Mouse (Mus musculus) limb, embryonic 13.5 days (tissue): ENCODE measurements around the gene Pkd2. TPM values are rescaled to one million over a fixed set of nuclear protein-coding genes. Genes with fewer than 3 reads are reported as not detected.
"Not testable (repeated sequence)": the region's sequence is repeated elsewhere in the genome, so short reads cannot be mapped to it uniquely, and the experiment has no call there.

Source experiments
- ATAC-seq: fragments of 200-750 bp; cut with Nextera tagmentation; 2 replicates; pipeline ENCODE4 v1.8.0; 2017; ENCODE audit warnings: low read depth, moderate number of reproducible peaks, moderate TSS enrichment; ENCODE audit not compliant: low FRiP score
- H3K27ac ChIP-seq: fragments of 300-500 bp; sonication (generic); 2 replicates; pipeline ENCODE4 v1.5.1; 2015; ENCODE audit warnings: inconsistent platforms, mild to moderate bottlenecking, moderate library complexity
- H3K27me3 ChIP-seq: fragments of 300-500 bp; sonication (generic); 2 replicates; pipeline ENCODE4 v1.6.1; 2015; ENCODE audit warnings: mild to moderate bottlenecking, inconsistent platforms
- H3K36me3 ChIP-seq: fragments of 300-500 bp; sonication (generic); 2 replicates; pipeline ENCODE4 v1.6.1; 2015; ENCODE audit warnings: inconsistent platforms, mild to moderate bottlenecking, moderate library complexity
- H3K4me1 ChIP-seq: fragments of 300-500 bp; sonication (generic); 2 replicates; pipeline ENCODE4 v1.6.1; 2015; ENCODE audit warnings: inconsistent platforms
- H3K4me2 ChIP-seq: fragments of 300-500 bp; sonication (generic); replicated peaks from 2 replicates; pipeline ENCODE4 v1.6.1; 2015; ENCODE audit warnings: inconsistent platforms, mild to moderate bottlenecking, moderate library complexity
- H3K4me3 ChIP-seq: fragments of 300-500 bp; sonication (generic); 2 replicates; pipeline ENCODE4 v1.5.1; 2015; ENCODE audit warnings: moderate library complexity, mild to moderate bottlenecking, inconsistent platforms
- H3K9ac ChIP-seq: fragments of 300-500 bp; sonication (generic); 2 replicates; pipeline ENCODE4 v1.6.1; 2015; ENCODE audit warnings: mild to moderate bottlenecking, inconsistent platforms
- H3K9me3 ChIP-seq: fragments of 300-500 bp; sonication (generic); 2 replicates; pipeline ENCODE4 v1.6.1; 2016; ENCODE audit warnings: inconsistent platforms
- WGBS: fragments of 180-500 bp; shearing (Covaris S2); methylation state at CpG from one replicate; pipeline ENCODE4 v1.1.7; 2015; 5-methylcytosine and 5-hydroxymethylcytosine counted together
- polyA plus RNA-seq: library from polyadenylated mRNA; unstranded; fragments of >200 nt; fragmentation: Nextera tagmentation; extraction: Ambion mirVana; gene quantifications from 2 replicates; pipeline ENCODE4 v1.2.1, GENCODE M21; 2015

Gene Pkd2
- polyA plus RNA-seq, 1 experiment from 2014 or later, result 22.7 TPM

DNA sequence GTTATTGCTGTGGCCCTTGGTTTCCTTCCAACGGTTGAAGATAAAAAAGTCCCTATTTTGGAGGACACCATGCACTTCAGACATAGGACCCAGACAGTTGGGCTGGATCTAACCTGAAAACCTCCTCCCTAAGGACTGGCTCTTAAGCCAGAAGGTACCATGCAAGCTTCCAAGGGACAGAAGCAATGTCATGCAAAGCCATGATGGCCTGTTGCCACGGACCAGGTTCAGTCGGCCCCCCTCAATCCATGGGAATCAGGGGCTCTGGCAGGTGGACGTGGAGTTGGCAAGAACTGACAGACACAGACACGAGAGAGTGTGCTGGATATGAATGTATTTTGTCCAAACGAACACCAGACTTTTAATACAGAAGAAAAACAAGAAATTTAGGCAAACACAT lies 16.9 kb upstream of the Pkd2 start:
- Histone ChIP-seq H3K4me1 (no peaks in the 10 kb centered on the region), H3K4me3 (no peak overlapping the region), H3K27ac (no peak overlapping the region), H3K9ac (no peak overlapping the region), H3K9me3 (no peaks in the 10 kb centered on the region), H3K4me2 (no peak overlapping the region), H3K27me3 (peaks cover 2% of the 10 kb centered on the region; the same call in 1 of the 2 replicates), H3K36me3 (no peaks in the 10 kb centered on the region)
- WGBS, result 71% methylated on average over 6 of the region's 6 CpGs
- ATAC-seq, result no peak

DNA sequence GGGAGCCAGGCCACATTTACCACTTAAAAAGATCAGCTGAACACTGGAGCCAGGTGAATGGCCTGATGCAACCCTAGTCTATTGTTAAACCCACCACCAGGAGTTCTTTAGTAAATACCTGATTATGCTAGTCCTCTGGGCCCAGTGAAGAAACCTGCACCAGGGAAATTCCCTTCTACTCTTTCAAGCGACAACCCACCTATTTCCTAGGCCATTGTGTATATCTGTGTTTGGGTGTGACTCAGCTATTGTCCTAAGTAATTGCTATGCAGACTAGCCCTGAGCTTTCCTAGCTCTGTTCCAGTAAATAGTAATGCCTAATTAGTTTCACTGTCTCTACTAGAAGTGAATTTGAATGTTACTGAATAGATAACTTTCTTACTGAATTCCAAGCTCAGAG lies 16.4 kb upstream of the Pkd2 start:
- 87% methylated on average over 1 of the region's 1 CpGs for WGBS
- Histone ChIP-seq H3K9ac (no peak overlapping the region), H3K36me3 (no peaks in the 10 kb centered on the region), H3K27me3 (peaks cover 4% of the 10 kb centered on the region; the same call in 1 of the 2 replicates), H3K9me3 (no peaks in the 10 kb centered on the region), H3K27ac (no peak overlapping the region), H3K4me1 (no peaks in the 10 kb centered on the region), H3K4me2 (no peak overlapping the region), H3K4me3 (no peak overlapping the region)
- ATAC-seq, result no peak

DNA sequence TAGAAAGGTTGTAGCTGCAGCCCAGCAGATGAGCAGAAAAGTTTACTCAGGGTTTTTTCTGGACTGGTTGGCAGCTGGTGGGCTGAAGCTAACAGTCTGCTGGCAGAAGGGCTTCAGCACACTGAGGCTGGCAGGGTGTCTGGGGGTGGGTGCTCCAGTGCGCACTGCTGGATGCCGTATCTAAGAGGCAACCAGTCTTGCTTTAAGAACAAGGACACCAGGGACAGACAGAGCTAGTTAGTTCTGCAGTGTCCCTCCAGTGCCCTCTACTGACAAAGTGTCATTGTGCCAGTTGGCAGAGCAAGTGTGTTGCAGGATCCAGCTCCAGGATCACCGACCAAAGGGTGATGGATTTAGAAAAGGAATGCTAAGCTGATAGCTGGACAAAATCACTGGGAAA lies 13.1 kb upstream of the Pkd2 start:
- H3K27me3 ChIP-seq, result peaks cover 12% of the 10 kb centered on the region; the same call in 1 of the 2 replicates
- no peak overlapping the region for H3K27ac ChIP-seq
- H3K4me1 ChIP-seq, result peaks cover 10% of the 10 kb centered on the region
- no peaks in the 10 kb centered on the region for H3K9me3 ChIP-seq
- ATAC-seq, result peak; percentile 48; the same call in 1 of the 2 replicates
- WGBS, result 18% methylated on average over 3 of the region's 3 CpGs
- no peak overlapping the region for H3K4me2 ChIP-seq
- no peak overlapping the region for H3K9ac ChIP-seq
- no peaks in the 10 kb centered on the region for H3K36me3 ChIP-seq
- H3K4me3 ChIP-seq, result no peak overlapping the region

DNA sequence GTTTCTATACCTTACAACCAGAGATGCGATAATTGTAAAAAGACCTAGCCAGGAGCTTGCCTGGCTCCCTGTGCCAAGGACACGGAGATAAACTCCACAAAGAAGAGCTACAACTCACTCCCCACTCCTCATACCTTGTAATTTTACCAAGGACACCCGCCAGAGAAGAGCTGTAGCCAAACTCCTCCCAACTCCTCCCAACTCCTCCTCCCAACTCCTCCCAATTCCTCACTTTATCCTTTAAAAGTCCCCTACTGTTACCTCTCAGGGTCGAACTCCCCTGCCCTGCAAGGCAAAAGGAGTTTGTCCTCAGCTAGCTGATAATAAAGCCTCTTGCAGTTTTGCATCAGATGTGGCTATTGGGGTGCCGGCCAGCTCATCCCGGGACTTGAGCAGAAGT lies 10.9 kb upstream of the Pkd2 start:
- Histone ChIP-seq H3K27me3 (peaks cover 12% of the 10 kb centered on the region; the same call in 1 of the 2 replicates), H3K4me1 (peaks cover 10% of the 10 kb centered on the region)
- not testable (repeated sequence) for H3K4me2 ChIP-seq, H3K27ac ChIP-seq, H3K4me3 ChIP-seq, H3K9me3 ChIP-seq, H3K9ac ChIP-seq, H3K36me3 ChIP-seq, ATAC-seq
- 14% methylated on average over 6 of the region's 6 CpGs for WGBS

DNA sequence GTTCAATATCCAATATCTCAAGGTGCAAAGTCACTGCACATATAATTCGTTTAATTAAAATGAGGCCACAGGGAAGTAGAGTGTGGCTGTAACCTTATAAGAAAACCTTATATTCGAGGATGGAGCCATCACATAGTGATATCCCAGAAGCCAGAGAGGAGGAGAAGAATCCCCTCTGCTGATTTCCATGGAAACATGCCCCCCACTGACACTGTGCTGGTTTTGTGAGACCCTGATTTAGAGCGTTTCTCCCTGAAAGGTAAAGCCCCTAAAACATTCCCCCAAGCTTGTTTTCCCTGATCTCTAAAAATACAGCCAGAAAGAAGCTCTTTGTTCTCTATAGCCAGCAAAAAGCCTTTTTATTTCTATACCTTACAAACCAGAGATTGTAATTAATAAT lies 9.8 kb upstream of the Pkd2 start:
- Histone ChIP-seq H3K4me1 (peaks cover 18% of the 10 kb centered on the region), H3K9me3 (no peaks in the 10 kb centered on the region), H3K27me3 (peaks cover 12% of the 10 kb centered on the region; the same call in 1 of the 2 replicates), H3K9ac (no peak overlapping the region), H3K36me3 (no peaks in the 10 kb centered on the region), H3K4me2 (0 out of 2 replicates have a peak overlapping the region, but pooled peaks have one; percentile 16), H3K27ac (no peak overlapping the region), H3K4me3 (no peak overlapping the region)
- ATAC-seq, result no peak
- 42% methylated on average over 3 of the region's 3 CpGs for WGBS

DNA sequence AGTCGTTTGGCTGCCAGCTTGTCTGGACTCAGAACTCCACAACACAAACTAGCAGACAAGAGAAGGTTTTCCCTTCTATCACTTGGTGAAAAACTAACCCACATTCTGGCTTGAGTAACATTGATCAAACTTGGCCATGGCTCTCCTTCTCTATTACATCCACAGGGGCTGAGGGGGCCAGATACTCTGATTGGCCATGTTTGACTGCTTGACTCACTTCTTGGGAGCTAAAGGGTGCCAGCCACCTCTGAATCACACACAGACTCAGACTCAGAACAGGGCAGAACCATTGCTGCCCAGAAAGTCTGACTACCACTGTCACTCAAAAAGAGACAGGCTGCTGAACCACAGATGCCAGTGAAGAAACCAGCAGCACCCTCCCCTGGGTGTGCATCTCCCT lies 6.2 kb upstream of the Pkd2 start:
- H3K4me1 ChIP-seq, result peaks cover 18% of the 10 kb centered on the region
- H3K27me3 ChIP-seq, result 0 out of 2 replicates have a peak, but pooled peaks cover 8% of the 10 kb centered on the region
- H3K4me3 ChIP-seq, result no peak overlapping the region
- WGBS, result 52% methylated on average over 1 of the region's 1 CpGs
- H3K27ac ChIP-seq, result no peak overlapping the region
- ATAC-seq, result no peak
- H3K9ac ChIP-seq, result no peak overlapping the region
- H3K4me2 ChIP-seq, result no peak overlapping the region
- peaks cover 10% of the 10 kb centered on the region for H3K36me3 ChIP-seq
- peaks cover 8% of the 10 kb centered on the region for H3K9me3 ChIP-seq

DNA sequence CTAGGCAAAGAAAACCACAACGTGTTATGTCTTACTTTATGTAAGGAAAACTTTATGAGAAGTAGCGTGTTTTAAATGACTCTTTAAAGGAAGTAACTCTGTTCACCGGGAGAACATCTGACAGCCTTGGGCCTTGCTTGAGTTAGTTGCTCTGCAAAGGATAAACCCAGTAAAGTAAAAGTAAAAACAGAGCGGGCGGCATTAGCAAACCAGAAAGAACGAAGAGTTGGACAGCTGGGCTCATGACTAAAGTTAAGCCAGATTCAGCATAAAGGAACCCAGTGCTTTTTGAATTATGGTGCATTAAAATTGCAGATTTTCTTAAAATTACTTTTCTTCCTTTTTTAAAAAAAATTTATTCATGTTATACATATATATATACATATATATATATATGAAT lies 4.7 kb upstream of the Pkd2 start:
- no peak for ATAC-seq
- Histone ChIP-seq H3K4me3 (no peak overlapping the region), H3K27ac (no peak overlapping the region), H3K9ac (no peak overlapping the region), H3K9me3 (peaks cover 8% of the 10 kb centered on the region), H3K4me1 (peaks cover 21% of the 10 kb centered on the region), H3K4me2 (no peak overlapping the region), H3K27me3 (no peaks in the 10 kb centered on the region), H3K36me3 (peaks cover 10% of the 10 kb centered on the region)
- WGBS, result 62% methylated on average over 6 of the region's 6 CpGs

DNA sequence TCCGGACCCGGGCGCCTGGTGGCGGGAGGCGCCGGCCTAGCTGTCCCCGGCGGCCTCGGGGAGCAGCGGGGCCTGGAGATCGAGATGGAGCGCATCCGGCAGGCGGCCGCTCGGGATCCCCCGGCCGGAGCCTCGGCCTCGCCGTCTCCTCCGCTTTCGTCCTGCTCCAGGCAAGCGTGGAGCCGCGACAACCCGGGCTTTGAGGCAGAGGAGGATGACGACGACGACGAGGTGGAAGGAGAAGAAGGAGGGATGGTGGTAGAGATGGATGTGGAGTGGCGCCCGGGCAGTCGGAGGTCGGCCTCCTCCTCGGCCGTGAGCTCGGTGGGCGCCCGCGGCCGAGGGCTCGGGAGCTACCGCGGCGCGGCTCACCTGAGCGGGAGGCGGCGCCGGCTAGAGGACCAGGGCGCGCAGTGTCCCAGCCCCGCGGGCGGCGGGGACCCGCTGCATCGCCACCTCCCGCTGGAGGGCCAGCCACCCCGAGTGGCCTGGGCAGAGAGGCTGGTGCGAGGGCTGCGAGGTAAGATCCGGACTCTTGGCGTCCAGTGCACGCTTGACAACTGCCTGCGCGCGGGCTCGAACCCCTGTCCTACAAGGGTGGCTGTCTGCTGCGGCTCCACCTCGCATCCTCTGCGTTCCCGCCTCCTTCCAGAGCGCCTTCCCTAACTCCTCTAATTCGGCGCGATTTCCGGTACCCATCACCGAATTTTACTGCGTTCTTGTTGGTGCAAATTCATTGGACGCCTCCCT lies 631 bp downstream of the Pkd2 start:
- under 1% methylated on average over 74 of the region's 82 CpGs for WGBS
- Histone ChIP-seq H3K27me3 (no peaks in the 10 kb centered on the region), H3K36me3 (peaks cover 34% of the 10 kb centered on the region), H3K4me1 (peaks cover 21% of the 10 kb centered on the region), H3K9ac (peak overlapping the region; percentile 98), H3K4me3 (peak overlapping the region; percentile 89), H3K4me2 (peak overlapping the region; percentile 72), H3K9me3 (peaks cover 8% of the 10 kb centered on the region), H3K27ac (peak overlapping the region; percentile 97)
- ATAC-seq, result peak; percentile 59

DNA sequence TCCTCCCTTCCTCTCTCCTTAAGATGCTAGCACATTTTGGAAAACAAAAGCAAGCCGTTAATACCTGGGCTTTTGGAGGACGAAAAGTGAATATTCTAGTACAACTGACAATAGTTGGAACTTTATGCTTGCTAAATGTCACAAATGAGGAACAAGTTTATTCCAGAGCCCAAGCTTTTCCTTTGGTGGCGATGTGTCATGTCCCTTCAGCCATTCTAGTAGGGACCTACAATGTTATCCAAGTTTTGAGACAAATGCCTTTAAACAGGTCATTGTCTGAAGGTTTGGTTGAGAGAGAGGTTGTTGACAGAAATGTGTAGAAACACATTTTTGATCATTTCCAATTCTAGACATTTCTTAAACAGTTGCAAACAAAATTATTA lies 1.2 kb downstream of the Pkd2 start:
- Histone ChIP-seq H3K27me3 (no peaks in the 10 kb centered on the region), H3K36me3 (peaks cover 39% of the 10 kb centered on the region), H3K9me3 (peaks cover 8% of the 10 kb centered on the region), H3K9ac (peak overlapping the region; percentile 98), H3K4me3 (peak overlapping the region; percentile 89), H3K4me2 (peak overlapping the region; percentile 72), H3K4me1 (peaks cover 21% of the 10 kb centered on the region), H3K27ac (peak overlapping the region; percentile 97; the same call in 1 of the 2 replicates)
- no peak for ATAC-seq
- 22% methylated on average over 3 of the region's 3 CpGs for WGBS

DNA sequence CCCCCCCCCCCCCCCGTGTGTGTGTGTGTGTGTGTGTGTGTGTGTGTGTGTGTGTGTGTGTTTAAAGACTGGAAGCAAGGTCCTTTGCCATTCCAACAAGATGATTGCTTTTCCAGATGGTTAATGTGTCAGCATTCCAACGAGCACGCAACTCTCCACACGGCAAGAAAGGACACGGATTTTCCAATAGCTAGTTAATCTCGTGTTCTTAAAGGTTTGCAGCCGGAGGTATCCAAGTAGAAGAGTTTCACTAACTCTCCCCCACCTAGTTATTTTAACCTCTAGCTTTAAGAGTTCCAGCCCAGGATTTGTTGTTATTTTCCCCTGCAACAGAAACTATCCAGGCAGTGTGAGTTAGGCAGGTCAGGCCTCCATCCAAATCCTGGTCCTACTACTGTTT lies 1.6 kb downstream of the Pkd2 start:
- no peak for ATAC-seq
- Histone ChIP-seq H3K4me3 (peak overlapping the region; percentile 89), H3K27ac (no peak overlapping the region)

DNA sequence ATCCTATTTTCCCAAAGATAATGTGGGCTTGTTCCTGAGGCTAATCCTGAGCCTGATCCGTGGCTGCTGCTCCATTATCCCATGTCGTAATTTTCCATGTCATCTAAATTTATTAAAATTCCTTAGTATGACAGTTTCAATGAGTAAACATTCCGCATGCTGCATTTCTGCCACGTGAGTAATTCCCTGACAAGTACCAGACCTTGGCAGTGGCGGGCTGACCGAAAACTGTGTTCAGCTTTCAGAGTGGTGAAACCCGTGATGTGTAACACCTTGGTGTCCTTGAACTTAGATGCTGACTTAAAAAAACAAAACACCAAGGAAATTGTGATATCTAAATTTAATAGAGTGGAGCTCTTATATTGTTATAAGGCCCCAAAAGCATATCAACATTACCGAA lies 6.0 kb downstream of the Pkd2 start:
- H3K4me2 ChIP-seq, result no peak overlapping the region
- no peaks in the 10 kb centered on the region for H3K27me3 ChIP-seq
- 0 out of 2 replicates have a peak, but pooled peaks cover 13% of the 10 kb centered on the region for H3K4me1 ChIP-seq
- H3K9ac ChIP-seq, result no peak overlapping the region
- H3K36me3 ChIP-seq, result peaks cover 62% of the 10 kb centered on the region
- no peaks in the 10 kb centered on the region for H3K9me3 ChIP-seq
- H3K4me3 ChIP-seq, result no peak overlapping the region
- 72% methylated on average over 8 of the region's 8 CpGs for WGBS
- H3K27ac ChIP-seq, result no peak overlapping the region
- ATAC-seq, result no peak

More for the DNA sequence above, 1.6 kb downstream of the Pkd2 start:
- peaks cover 43% of the 10 kb centered on the region for H3K36me3 ChIP-seq
- H3K4me1 ChIP-seq, result peaks cover 21% of the 10 kb centered on the region
- H3K27me3 ChIP-seq, result no peaks in the 10 kb centered on the region
- peaks cover 8% of the 10 kb centered on the region for H3K9me3 ChIP-seq
- peak overlapping the region; percentile 50; the same call in 1 of the 2 replicates for H3K9ac ChIP-seq
- H3K4me2 ChIP-seq, result peak overlapping the region; percentile 72
- WGBS, result 9% methylated on average over 6 of the region's 7 CpGs

DNA sequence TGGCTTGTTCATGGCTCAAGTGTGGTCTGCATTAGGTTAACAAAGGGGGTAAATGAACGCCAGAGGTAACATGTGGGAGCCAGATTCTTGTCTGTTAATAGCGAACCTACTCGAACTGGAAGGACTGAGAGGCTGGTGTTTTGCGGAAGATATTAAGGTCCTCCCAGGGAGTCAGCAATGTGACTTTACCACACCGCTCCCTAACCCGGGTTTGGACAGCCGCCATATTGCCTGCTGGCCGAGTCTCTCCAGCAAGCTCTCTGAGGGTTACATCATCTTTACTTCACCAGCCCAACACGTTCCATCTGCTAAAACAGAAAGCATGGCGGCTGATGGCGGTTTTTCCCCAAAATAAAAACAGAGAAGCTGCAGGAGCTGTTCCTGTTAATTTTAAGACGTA lies 6.5 kb downstream of the Pkd2 start:
- WGBS, result 65% methylated on average over 12 of the region's 12 CpGs
- Histone ChIP-seq H3K4me3 (no peak overlapping the region), H3K9ac (no peak overlapping the region), H3K4me1 (0 out of 2 replicates have a peak, but pooled peaks cover 13% of the 10 kb centered on the region), H3K27me3 (no peaks in the 10 kb centered on the region), H3K9me3 (no peaks in the 10 kb centered on the region), H3K4me2 (no peak overlapping the region), H3K27ac (no peak overlapping the region), H3K36me3 (peaks cover 66% of the 10 kb centered on the region)
- ATAC-seq, result peak; percentile 52
